Mouse (Mus musculus): ENCODE measurements at regions not wholly inside any gene's neighbourhood (a gene's known extent, or its start where the extent isn't known, plus 50 kb on each side); places are given as distances from the start of the nearest gene placed in this dataset.

DNA sequence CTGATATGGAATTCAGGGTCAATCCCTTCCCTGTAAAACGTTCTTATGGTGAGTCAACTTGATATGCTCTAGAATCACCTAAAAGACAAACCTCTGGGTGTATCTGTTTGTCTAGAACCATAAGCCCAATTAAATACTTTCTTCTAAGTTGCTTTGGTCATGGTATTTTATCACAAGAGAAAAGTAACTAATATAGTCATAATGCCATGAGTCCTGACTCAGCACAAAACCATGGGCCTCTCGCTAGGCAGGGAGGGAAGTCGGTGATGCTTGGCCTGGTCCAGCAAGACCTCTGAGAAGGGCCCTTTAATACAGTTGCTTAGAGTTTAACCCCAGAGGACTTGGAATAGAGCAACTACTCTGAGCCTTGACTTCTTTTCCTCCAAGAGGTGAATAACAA is 153.7 kb downstream of the Dll1 start:
- ATAC-seq (ENCODE audit: insufficient read depth), result no peak
- 62% methylated on average over 3 of the region's 3 CpGs for WGBS (ENCODE audit: insufficient replicate concordance)
- no peaks in the 10 kb centered on the region for H3K9me3 ChIP-seq (replicated peaks)
- H3K4me1 ChIP-seq (replicated peaks), result no peaks in the 10 kb centered on the region
- H3K4me3 ChIP-seq (replicated peaks), result no peak overlapping the region
- no peaks in the 10 kb centered on the region for H3K27me3 ChIP-seq
- no peak overlapping the region for H3K9ac ChIP-seq
- H3K27ac ChIP-seq (replicated peaks), result no peak overlapping the region
- H3K4me2 ChIP-seq, result no peak overlapping the region
- H3K36me3 ChIP-seq (replicated peaks), result no peaks in the 10 kb centered on the region

DNA sequence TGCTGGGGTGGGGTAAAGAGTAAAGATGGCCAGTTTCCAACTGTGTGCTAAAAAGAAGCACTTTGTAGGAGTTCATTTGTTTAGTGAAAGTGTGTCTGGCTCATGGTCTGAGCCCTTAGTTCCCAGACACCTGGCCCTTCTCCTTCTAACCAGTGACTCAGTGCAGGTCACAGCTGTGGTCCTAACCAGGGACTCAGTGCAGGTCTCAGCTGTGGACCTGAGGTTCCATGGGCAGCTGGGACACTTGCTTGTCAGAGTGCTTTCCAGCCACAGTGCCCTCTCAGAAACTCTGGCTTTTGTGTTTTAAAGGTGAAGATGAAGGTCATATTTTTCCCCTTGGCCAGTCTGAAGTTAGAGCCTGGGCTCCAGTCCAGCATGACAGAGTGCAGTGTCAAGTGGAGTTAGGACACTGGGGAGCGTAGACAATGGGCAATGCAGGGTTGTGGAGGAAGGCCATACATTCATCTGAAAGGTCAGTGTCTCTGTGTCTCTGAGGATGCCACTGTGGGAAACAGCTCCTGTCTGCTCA is 162.5 kb downstream of the Dll1 start:
- H3K4me2 ChIP-seq, result no peak overlapping the region
- no peak overlapping the region for H3K4me3 ChIP-seq (replicated peaks)
- no peak overlapping the region for H3K27ac ChIP-seq (replicated peaks)
- H3K27me3 ChIP-seq, result no peaks in the 10 kb centered on the region
- H3K9ac ChIP-seq, result no peak overlapping the region
- no peaks in the 10 kb centered on the region for H3K36me3 ChIP-seq (replicated peaks)
- H3K9me3 ChIP-seq (replicated peaks), result no peaks in the 10 kb centered on the region
- 70% methylated on average over 1 of the region's 1 CpGs for WGBS (ENCODE audit: insufficient replicate concordance)
- no peak for ATAC-seq (ENCODE audit: insufficient read depth)
- H3K4me1 ChIP-seq (replicated peaks), result no peaks in the 10 kb centered on the region

DNA sequence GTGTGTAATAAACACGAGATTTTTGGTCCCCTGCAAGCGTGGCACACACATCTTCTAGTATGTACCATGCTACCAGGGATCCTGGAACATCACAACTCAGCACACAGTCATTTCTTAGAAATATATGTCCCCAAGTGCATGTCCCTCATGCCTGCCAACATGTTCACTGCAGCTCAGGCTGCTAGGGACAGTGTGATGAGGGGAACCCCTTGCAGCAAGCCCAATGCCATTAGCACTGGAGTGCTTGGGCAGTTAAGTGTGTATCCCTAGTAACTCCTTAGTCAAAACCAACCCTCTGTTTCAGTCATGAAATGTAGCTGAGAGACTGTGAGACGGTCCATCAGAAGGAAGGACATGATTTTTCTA is 167.5 kb upstream of the Gm3448 start:
- H3K9ac ChIP-seq, result no peak overlapping the region
- H3K27me3 ChIP-seq, result no peaks in the 10 kb centered on the region
- ATAC-seq (ENCODE audit: insufficient read depth), result no peak
- H3K4me1 ChIP-seq (replicated peaks), result 0 out of 2 replicates have a peak, but pooled peaks cover 8% of the 10 kb centered on the region
- H3K27ac ChIP-seq (replicated peaks), result no peak overlapping the region
- no peaks in the 10 kb centered on the region for H3K36me3 ChIP-seq (replicated peaks)
- peak overlapping the region; percentile 29; the same call in 1 of the 2 replicates for H3K4me2 ChIP-seq
- H3K9me3 ChIP-seq (replicated peaks), result no peaks in the 10 kb centered on the region
- H3K4me3 ChIP-seq (replicated peaks), result no peak overlapping the region
- 46% methylated on average over 3 of the region's 3 CpGs for WGBS (ENCODE audit: insufficient replicate concordance)

DNA sequence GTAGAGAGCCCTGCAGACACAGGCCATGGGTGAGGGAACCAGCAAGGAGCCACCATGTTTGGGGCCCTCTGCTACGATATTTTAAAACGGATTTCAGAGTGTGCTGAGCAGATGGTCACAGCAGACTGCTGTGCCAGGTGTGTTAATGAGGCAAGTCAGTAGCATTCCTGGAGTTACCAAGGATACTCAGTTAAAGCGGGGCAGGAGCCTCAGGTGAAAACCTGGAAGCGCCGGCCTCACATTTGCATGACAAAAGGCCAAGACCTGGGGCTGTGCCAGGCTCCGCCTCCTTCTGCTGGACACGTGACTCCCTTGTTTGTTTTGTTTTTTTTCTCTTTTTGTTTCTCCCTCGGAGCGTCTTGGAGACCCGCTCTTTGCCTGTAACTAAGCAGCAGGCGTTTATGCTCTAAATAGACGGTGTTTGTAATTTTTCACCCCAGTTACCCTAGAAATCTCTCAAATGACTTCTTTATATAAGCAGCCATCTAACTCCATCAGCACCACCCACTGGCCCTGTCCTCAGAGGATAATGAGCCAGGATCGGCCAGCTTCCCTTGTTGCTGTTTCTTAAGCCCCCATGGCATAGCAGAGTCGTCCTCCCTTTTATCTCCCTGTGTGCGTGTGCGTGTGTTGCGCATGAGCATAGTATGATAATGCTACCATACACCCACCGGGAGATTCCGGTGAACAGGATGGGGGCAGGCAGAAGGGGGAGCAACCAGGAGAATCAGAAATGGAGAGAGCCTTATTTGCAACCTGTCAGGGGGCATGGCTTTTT is 166.9 kb upstream of the Gm3448 start:
- Histone ChIP-seq H3K9me3 (replicated peaks) (no peaks in the 10 kb centered on the region), H3K36me3 (replicated peaks) (no peaks in the 10 kb centered on the region), H3K9ac (no peak overlapping the region), H3K4me3 (replicated peaks) (peak overlapping the region; percentile 22), H3K27ac (replicated peaks) (no peak overlapping the region), H3K27me3 (no peaks in the 10 kb centered on the region), H3K4me2 (peak overlapping the region; percentile 29), H3K4me1 (replicated peaks) (0 out of 2 replicates have a peak, but pooled peaks cover 8% of the 10 kb centered on the region)
- ATAC-seq (ENCODE audit: insufficient read depth), result no peak
- 13% methylated on average over 19 of the region's 19 CpGs for WGBS (ENCODE audit: insufficient replicate concordance)

DNA sequence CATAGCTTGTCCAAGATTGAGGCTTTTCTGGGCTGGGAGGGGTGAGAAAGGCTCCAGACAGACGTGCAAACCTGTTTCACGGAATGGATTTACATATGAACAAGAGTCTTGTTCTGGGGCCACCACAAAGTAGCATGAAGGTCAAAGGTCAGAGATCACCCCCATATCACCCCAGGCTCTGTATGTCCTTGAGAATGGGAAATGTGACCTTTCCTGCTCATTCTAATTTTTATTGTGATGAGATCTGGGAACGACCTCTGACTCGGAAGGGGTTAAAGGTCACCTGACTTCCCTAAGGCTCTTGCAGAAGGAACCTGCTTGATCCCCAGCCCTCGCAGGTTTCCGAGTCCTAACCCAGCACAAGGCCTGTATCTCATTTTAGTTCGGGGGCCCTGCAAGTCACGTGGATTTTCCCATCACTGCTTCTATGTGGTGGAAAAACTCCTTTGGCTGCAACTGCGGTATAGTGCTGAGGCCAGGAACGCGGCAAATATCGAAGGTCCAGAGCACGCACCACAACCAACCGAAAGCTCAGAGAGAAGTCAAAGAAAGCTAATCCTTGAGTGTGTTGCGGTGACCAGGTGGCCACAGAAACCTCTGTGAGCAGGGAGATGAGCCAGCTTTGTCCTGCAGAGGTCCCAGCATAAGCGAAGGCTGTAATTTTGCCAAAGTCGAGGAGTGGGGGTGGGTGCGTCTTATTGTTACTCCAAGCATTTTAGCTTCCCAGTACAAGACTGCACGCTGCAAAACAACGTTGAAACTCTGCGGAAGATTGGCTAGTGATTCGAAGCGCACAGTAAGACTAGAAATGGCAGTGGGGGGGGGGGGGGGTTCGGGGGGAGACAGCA is 166.1 kb upstream of the Gm3448 start:
- Histone ChIP-seq H3K9me3 (replicated peaks) (no peaks in the 10 kb centered on the region), H3K27ac (replicated peaks) (no peak overlapping the region), H3K36me3 (replicated peaks) (no peaks in the 10 kb centered on the region), H3K4me2 (peak overlapping the region; percentile 29), H3K27me3 (no peaks in the 10 kb centered on the region), H3K4me3 (replicated peaks) (no peak overlapping the region), H3K9ac (no peak overlapping the region), H3K4me1 (replicated peaks) (0 out of 2 replicates have a peak, but pooled peaks cover 8% of the 10 kb centered on the region)
- no peak for ATAC-seq (ENCODE audit: insufficient read depth)
- 56% methylated on average over 24 of the region's 24 CpGs for WGBS (ENCODE audit: insufficient replicate concordance)

DNA sequence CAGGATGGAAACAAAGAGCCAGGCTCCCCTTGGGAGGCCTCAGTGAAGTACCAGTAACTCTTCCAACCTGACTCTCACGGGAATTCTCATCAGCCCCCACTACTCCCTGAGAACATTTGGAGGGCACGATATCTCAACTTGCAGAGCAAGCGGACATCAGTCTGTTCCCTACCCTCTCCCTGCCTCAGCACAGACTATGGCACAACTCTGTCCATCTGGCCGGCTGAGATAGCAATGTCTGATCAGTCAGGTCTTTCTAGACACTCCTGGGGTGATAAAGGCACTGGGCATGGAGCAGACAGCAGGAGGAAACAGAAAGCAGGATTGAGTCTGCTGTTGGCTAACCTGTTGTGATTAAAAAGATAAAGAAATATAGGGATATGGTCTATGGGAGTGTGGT is 164.5 kb upstream of the Gm3448 start:
- no peak for ATAC-seq (ENCODE audit: insufficient read depth)
- Histone ChIP-seq H3K9me3 (replicated peaks) (no peaks in the 10 kb centered on the region), H3K27ac (replicated peaks) (no peak overlapping the region), H3K9ac (no peak overlapping the region), H3K4me3 (replicated peaks) (no peak overlapping the region), H3K4me2 (no peak overlapping the region), H3K27me3 (no peaks in the 10 kb centered on the region), H3K4me1 (replicated peaks) (0 out of 2 replicates have a peak, but pooled peaks cover 8% of the 10 kb centered on the region), H3K36me3 (replicated peaks) (no peaks in the 10 kb centered on the region)
- WGBS (ENCODE audit: insufficient replicate concordance), result 39% methylated on average over 4 of the region's 4 CpGs

DNA sequence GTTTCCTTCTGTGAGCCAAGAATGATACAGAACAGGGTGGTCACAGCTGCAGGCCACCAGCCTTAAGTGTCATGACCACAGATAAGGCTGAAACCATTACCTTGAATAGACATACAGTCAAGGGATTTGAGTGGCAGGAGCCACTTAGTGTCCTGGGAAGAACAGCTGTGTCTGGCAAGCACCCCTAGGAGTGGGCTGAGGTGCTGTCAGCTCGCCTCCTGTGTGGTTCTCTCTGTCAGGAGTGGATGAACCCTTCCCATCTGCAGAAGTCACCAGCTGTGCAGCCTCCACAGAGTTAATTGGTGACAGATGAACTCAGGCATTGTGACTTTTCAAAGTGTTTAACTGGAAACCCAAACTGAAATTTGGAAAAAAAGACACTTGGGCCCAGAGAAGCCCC is 163.2 kb upstream of the Gm3448 start:
- no peaks in the 10 kb centered on the region for H3K9me3 ChIP-seq (replicated peaks)
- no peak overlapping the region for H3K27ac ChIP-seq (replicated peaks)
- no peak overlapping the region for H3K4me2 ChIP-seq
- WGBS (ENCODE audit: insufficient replicate concordance), result 23% methylated on average over 1 of the region's 1 CpGs
- H3K9ac ChIP-seq, result no peak overlapping the region
- no peak for ATAC-seq (ENCODE audit: insufficient read depth)
- H3K36me3 ChIP-seq (replicated peaks), result no peaks in the 10 kb centered on the region
- no peak overlapping the region for H3K4me3 ChIP-seq (replicated peaks)
- 0 out of 2 replicates have a peak, but pooled peaks cover 8% of the 10 kb centered on the region for H3K4me1 ChIP-seq (replicated peaks)
- no peaks in the 10 kb centered on the region for H3K27me3 ChIP-seq

DNA sequence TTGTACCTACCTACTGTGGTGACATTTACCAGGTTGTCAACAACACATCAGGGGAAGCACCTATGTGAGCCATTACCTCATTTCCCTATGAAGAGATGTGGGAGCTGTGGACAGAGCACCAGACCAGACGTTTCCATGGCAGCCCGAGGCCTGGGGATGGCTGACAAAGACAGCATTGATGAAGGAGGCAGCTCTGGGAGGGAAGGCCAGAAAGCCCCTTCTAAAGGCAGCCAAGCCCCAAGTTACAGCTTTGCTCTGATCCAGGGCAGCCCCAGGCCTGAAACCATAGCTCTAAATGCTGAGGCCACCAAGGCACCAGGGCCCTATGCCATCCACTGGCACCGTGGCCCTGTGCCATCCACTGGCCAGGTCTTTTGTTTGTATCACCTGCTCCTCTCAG is 157.9 kb upstream of the Gm3448 start:
- Histone ChIP-seq H3K36me3 (replicated peaks) (no peaks in the 10 kb centered on the region), H3K4me2 (no peak overlapping the region), H3K4me1 (replicated peaks) (no peaks in the 10 kb centered on the region), H3K27me3 (0 out of 2 replicates have a peak, but pooled peaks cover 3% of the 10 kb centered on the region), H3K9ac (no peak overlapping the region), H3K9me3 (replicated peaks) (no peaks in the 10 kb centered on the region), H3K27ac (replicated peaks) (no peak overlapping the region), H3K4me3 (replicated peaks) (no peak overlapping the region)
- WGBS (ENCODE audit: insufficient replicate concordance), result 54% methylated on average over 3 of the region's 3 CpGs
- ATAC-seq (ENCODE audit: insufficient read depth), result no peak

DNA sequence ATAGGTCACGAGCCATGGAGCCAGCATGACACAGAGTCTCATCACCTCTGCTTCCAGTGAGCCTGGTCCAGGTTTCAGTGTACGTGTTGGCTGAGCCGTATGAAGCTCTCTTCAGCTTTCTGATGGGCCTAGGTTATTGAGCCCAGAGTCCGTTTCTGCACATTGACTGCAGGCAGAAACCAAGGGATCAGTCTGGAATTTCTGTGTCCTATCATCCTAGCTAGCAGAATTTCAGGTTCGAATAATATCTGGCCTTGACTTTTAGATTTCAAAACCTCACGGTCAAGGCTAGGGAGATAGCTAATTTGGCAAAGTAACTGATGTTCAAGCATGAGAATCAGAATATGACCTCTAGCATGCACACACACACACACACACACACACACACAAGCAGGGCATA is 156.0 kb upstream of the Gm3448 start:
- no peak for ATAC-seq (ENCODE audit: insufficient read depth)
- 65% methylated on average over 6 of the region's 6 CpGs for WGBS (ENCODE audit: insufficient replicate concordance)

DNA sequence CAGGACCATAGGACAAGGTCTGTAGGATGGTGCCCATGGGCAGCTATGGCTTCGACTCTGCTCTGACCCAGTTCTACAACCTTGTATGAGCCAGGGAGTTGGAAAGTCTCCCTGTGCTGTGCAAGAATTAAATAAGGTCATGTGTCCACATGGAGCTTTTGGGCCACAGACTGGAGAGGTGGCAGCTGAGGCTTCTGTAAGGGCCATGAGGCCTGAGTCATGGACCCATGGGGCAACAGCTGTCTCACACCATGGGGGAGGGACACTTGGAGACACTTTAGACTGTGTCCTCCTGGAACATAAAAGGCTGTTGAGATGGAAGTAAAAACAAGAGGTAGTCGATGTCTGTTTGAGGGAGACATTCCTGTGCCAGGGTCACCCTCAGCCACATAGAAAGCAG is 154.5 kb upstream of the Gm3448 start:
- H3K4me1 ChIP-seq (replicated peaks), result no peaks in the 10 kb centered on the region
- H3K4me3 ChIP-seq (replicated peaks), result no peak overlapping the region
- H3K36me3 ChIP-seq (replicated peaks), result no peaks in the 10 kb centered on the region
- no peaks in the 10 kb centered on the region for H3K9me3 ChIP-seq (replicated peaks)
- H3K4me2 ChIP-seq, result no peak overlapping the region
- no peak for ATAC-seq (ENCODE audit: insufficient read depth)
- H3K27ac ChIP-seq (replicated peaks), result no peak overlapping the region
- 50% methylated on average over 2 of the region's 2 CpGs for WGBS (ENCODE audit: insufficient replicate concordance)
- H3K9ac ChIP-seq, result no peak overlapping the region
- 0 out of 2 replicates have a peak, but pooled peaks cover 3% of the 10 kb centered on the region for H3K27me3 ChIP-seq

More for the DNA sequence above, 156.0 kb upstream of the Gm3448 start:
- Histone ChIP-seq H3K4me2 (no peak overlapping the region), H3K9me3 (replicated peaks) (no peaks in the 10 kb centered on the region), H3K36me3 (replicated peaks) (no peaks in the 10 kb centered on the region), H3K4me3 (replicated peaks) (no peak overlapping the region), H3K27me3 (0 out of 2 replicates have a peak, but pooled peaks cover 3% of the 10 kb centered on the region), H3K4me1 (replicated peaks) (no peaks in the 10 kb centered on the region), H3K27ac (replicated peaks) (no peak overlapping the region), H3K9ac (no peak overlapping the region)

DNA sequence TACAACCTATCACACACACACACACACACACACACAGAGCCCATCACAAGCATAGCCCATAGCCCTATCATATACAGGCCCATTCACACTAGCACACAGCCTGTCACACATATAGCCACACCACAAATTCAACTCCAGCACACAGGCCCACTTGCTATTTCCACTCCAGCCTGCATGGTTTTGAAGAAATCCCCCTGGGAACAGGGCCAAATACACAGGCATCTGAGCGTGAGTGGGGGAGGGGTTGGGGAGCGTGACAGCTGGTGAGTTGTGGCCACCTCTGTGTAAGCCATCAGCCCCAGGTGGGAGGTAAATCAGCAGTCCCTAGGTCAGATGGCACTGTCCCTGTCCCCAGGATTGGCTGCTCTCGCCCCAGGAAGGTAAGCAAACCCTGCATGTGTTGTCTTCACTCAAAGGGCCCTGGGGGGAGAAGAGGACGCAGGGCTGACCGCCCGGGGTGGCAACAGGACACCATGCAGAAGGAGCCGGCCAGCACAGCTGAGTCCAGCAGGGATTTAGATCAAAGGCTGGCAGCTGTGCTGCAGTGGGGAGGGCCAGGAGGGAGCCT is 153.6 kb upstream of the Gm3448 start:
- Histone ChIP-seq H3K4me3 (replicated peaks) (no peak overlapping the region), H3K27me3 (0 out of 2 replicates have a peak, but pooled peaks cover 3% of the 10 kb centered on the region), H3K27ac (replicated peaks) (no peak overlapping the region), H3K9ac (no peak overlapping the region), H3K4me1 (replicated peaks) (no peaks in the 10 kb centered on the region), H3K9me3 (replicated peaks) (no peaks in the 10 kb centered on the region), H3K4me2 (no peak overlapping the region), H3K36me3 (replicated peaks) (no peaks in the 10 kb centered on the region)
- ATAC-seq (ENCODE audit: insufficient read depth), result no peak
- WGBS (ENCODE audit: insufficient replicate concordance), result 27% methylated on average over 7 of the region's 7 CpGs

Measured in liver, embryonic 15.5 days (tissue).